Mouse (Mus musculus): ENCODE data around the gene Wnt2b. TPM values are rescaled to one million over a fixed set of nuclear protein-coding genes. Genes with fewer than 3 reads are reported as not detected.

Gene Wnt2b
- total and polyA plus RNA-seq, 2 experiments from 2014 or later = 0.47 to 2.0 TPM

DNA sequence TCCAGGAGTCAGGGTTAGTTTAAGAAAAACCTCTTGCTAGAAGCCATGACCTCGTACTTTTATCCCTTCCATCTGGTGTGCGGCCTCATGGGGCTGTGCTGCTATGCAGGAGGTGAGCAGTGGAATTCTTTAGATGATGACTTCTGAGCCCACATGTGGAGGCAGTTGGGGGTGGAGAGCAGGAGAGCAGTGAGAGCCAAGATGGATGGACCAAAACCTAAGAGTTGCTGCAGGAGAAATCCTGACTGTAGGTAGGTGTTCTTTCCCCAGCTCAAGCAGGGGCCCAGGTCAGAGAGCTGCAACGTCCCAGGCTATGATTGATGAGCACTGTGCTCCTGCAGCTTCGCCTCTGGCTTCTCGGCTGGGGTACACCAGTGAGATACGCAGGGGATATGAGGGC, 21.0 kb downstream of the Wnt2b start:
- no peak for TF ChIP-seq CTCF (IDR thresholded peaks at IDR 0.05; ENCODE audit: low read depth)
- ATAC-seq = no peak
- 76% methylated on average over 6 of the region's 6 CpGs for WGBS

DNA sequence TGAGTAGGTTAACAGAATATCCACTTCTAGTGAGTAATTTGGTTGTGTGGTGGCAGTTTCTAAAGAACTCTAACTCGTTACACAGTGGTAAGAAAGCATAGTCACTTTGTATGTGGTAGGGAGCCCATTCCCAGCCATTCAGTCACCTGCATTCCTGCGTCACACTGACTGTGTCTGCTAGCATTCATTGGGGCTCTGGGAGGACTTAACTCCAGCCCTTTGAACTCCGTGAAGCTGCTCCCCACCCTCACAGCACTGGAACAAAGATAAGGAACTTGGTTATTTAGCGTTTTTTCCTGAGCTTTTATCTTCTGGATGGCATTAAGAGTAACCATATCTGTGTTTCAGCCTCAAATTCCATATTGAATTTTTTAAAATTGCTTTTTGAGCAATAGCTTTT, 23.4 kb downstream of the Wnt2b start:
- H3K27ac ChIP-seq (ENCODE audit: low read depth, low read length) = no peak overlapping the region
- H3K9me3 ChIP-seq (ENCODE audit: low read length) = no peaks in the 10 kb centered on the region
- TF ChIP-seq CTCF (IDR thresholded peaks at IDR 0.05; ENCODE audit: low read depth) = no peak

More for the DNA sequence above, 21.0 kb downstream of the Wnt2b start:
- H3K4me1 ChIP-seq (ENCODE audit: insufficient read depth) = no peaks in the 10 kb centered on the region
- H3K4me2 ChIP-seq (ENCODE audit: low read depth) = no peak overlapping the region
- no peak overlapping the region for H3K9ac ChIP-seq
- H3K27me3 ChIP-seq (ENCODE audit: insufficient read depth, low read length) = no peaks in the 10 kb centered on the region
- DNase-seq = no peak
- H3K27ac ChIP-seq (ENCODE audit: low read depth, low read length) = no peak overlapping the region
- H3K9me3 ChIP-seq (ENCODE audit: low read length) = no peaks in the 10 kb centered on the region
- peaks cover 15% of the 10 kb centered on the region; the same call in 1 of the 2 replicates for H3K36me3 ChIP-seq (ENCODE audit: insufficient read depth)
- no peak overlapping the region for H3K4me3 ChIP-seq (ENCODE audit: low read depth, low read length)

DNA sequence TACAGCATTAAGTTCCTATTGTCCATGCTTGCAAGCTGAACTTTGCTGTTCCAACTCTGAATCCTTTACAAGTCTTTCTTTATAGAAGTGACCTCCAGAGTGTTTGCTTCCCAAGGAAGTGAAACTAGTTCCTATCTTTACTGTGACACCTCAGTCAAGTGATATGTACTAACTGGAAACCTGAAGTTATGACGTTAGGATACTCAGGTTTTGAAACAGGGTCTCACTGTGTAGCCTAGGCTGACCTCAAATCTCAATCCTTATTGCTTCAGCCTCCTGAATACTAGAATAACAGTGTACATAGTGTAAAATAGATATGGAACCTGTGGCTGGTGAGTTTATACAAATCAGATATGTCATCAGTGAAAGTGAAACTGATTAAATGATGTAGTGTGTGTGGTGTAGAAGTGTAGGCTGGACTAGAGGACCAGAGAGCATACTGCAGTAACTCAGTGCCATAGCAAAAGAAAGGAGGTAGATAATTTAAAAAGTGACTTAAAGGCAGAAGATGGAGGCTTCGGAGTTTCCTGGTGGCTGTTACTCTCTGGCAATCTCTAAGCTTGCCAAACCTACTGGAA, 23.9 kb downstream of the Wnt2b start:
- Histone ChIP-seq H3K4me3 (ENCODE audit: low read depth, low read length) (no peak overlapping the region), H3K9me3 (ENCODE audit: low read length) (no peaks in the 10 kb centered on the region), H3K36me3 (ENCODE audit: insufficient read depth) (peaks cover 13% of the 10 kb centered on the region; the same call in 1 of the 2 replicates), H3K27me3 (ENCODE audit: insufficient read depth, low read length) (no peaks in the 10 kb centered on the region), H3K4me1 (ENCODE audit: insufficient read depth) (no peaks in the 10 kb centered on the region), H3K4me2 (ENCODE audit: low read depth) (no peak overlapping the region), H3K27ac (ENCODE audit: low read depth, low read length) (no peak overlapping the region), H3K9ac (no peak overlapping the region)
- 87% methylated on average over 2 of the region's 2 CpGs for WGBS
- TF ChIP-seq CTCF (IDR thresholded peaks at IDR 0.05; ENCODE audit: low read depth) = no peak
- DNase-seq (no peak), ATAC-seq (no peak)

More for the DNA sequence above, 23.4 kb downstream of the Wnt2b start:
- no peak for DNase-seq
- H3K36me3 ChIP-seq (ENCODE audit: insufficient read depth) = peaks cover 15% of the 10 kb centered on the region; the same call in 1 of the 2 replicates
- H3K9ac ChIP-seq = no peak overlapping the region
- no peak for ATAC-seq
- H3K4me1 ChIP-seq (ENCODE audit: insufficient read depth) = no peaks in the 10 kb centered on the region
- WGBS = 25% methylated on average over 4 of the region's 4 CpGs
- no peak overlapping the region for H3K4me2 ChIP-seq (ENCODE audit: low read depth)
- H3K27me3 ChIP-seq (ENCODE audit: insufficient read depth, low read length) = no peaks in the 10 kb centered on the region
- no peak overlapping the region for H3K4me3 ChIP-seq (ENCODE audit: low read depth, low read length)

DNA sequence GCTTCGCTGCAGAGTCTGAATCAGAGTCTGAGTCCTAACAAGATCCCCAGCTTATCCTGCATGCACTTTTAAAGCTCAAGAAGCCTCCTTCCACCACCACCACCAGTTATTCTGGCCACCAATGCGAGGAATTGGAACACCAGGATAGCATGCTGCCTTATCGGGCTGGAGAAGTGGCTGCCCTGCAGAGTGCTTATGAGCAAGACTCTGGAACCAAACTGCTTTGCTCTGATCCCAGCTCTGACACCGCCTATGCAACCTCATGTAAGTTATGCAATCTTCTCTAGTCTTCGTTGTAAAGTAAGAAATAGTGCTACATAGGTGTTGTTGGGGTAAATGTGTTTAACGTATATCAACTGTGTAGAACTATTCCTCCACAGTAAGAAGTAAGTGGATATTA, 32.3 kb downstream of the Wnt2b start:
- TF ChIP-seq CTCF (IDR thresholded peaks at IDR 0.05; ENCODE audit: low read depth) = no peak
- DNase-seq (no peak), ATAC-seq (no peak)
- peaks cover 13% of the 10 kb centered on the region for H3K36me3 ChIP-seq (ENCODE audit: insufficient read depth)
- WGBS = 97% methylated on average over 6 of the region's 6 CpGs
- no peaks in the 10 kb centered on the region for H3K27me3 ChIP-seq (ENCODE audit: insufficient read depth, low read length)
- no peaks in the 10 kb centered on the region for H3K4me1 ChIP-seq (ENCODE audit: insufficient read depth)
- no peaks in the 10 kb centered on the region for H3K9me3 ChIP-seq (ENCODE audit: low read length)
- no peak overlapping the region for H3K27ac ChIP-seq (ENCODE audit: low read depth, low read length)
- H3K4me2 ChIP-seq (ENCODE audit: low read depth) = no peak overlapping the region
- H3K9ac ChIP-seq = no peak overlapping the region
- no peak overlapping the region for H3K4me3 ChIP-seq (ENCODE audit: low read depth, low read length)

DNA sequence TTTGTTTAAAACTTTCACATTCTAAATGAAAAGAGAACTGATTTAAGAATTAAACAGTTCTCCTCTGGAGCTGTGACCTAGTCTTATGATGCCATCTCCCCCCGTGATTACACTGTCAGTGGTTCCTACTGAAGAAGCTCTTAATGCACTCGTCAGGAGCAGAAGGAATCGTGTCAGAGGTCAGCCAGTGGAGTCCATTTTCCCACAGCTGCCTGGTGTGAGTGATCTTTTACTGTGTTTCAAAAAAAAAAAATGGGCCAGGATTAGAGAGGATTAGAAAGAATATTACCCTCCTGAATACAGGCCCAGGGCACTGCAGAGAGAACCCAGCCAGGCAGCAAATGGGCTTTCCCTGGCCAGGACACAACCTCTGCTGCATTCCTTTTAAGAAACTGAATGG, 46.7 kb downstream of the Wnt2b start:
- H3K36me3 ChIP-seq (ENCODE audit: insufficient read depth) = 0 out of 2 replicates have a peak, but pooled peaks cover 7% of the 10 kb centered on the region
- H3K27me3 ChIP-seq (ENCODE audit: insufficient read depth, low read length) = no peaks in the 10 kb centered on the region
- no peak overlapping the region for H3K27ac ChIP-seq (ENCODE audit: low read depth, low read length)
- ATAC-seq = no peak
- no peak overlapping the region for H3K4me2 ChIP-seq (ENCODE audit: low read depth)
- no peak overlapping the region for H3K9ac ChIP-seq
- no peak for TF ChIP-seq CTCF (IDR thresholded peaks at IDR 0.05; ENCODE audit: low read depth)
- H3K9me3 ChIP-seq (ENCODE audit: low read length) = no peaks in the 10 kb centered on the region
- no peak for DNase-seq
- H3K4me3 ChIP-seq (ENCODE audit: low read depth, low read length) = no peak overlapping the region
- H3K4me1 ChIP-seq (ENCODE audit: insufficient read depth) = no peaks in the 10 kb centered on the region
- WGBS = 11% methylated on average over 3 of the region's 3 CpGs

DNA sequence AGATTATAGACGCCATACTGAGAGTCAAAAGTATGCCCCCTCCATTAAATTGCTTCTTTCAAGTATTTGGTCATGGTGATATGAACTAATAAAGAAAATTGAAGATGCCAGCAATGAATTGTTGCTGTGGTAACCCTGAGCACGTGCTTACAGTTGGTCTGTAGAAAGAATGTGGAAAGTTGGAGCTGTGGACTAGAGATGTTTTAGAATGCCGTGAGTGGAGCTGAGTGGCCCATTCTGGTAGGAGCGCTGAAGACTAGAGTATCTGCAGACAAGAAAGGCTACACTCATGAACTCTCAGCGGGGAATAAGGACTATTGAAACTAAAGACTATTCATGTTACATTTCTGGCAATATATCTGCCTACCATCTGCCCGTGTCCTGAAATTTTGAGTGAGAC, 52.5 kb downstream of the Wnt2b start:
- Histone ChIP-seq H3K9me3 (ENCODE audit: low read length) (no peaks in the 10 kb centered on the region), H3K4me1 (ENCODE audit: insufficient read depth) (no peaks in the 10 kb centered on the region), H3K36me3 (ENCODE audit: insufficient read depth) (peaks cover 16% of the 10 kb centered on the region; the same call in 1 of the 2 replicates), H3K4me3 (ENCODE audit: low read depth, low read length) (no peak overlapping the region), H3K9ac (no peak overlapping the region), H3K27me3 (ENCODE audit: insufficient read depth, low read length) (no peaks in the 10 kb centered on the region), H3K4me2 (ENCODE audit: low read depth) (no peak overlapping the region), H3K27ac (ENCODE audit: low read depth, low read length) (no peak overlapping the region)
- DNase-seq (no peak), ATAC-seq (no peak)
- 86% methylated on average over 6 of the region's 6 CpGs for WGBS
- TF ChIP-seq CTCF (IDR thresholded peaks at IDR 0.05; ENCODE audit: low read depth) = no peak

DNA sequence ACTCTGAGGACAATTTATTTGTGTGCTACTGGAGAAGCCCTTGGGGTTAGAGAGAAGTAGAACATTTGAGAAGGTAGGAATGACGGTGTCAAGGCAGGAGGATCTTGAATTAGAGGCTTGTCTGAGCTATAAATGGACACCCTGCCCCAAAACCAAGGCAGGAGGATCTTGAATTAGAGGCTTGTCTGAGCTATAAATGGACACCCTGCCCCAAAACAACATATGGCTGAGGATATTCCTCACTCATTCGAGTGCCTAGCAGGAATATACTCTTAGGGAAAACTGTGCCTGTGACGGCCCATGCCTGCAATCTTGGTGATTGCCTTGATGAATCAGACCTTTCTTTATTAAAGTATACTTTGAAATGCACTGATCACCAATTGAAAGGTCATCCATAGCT, 55.7 kb downstream of the Wnt2b start:
- DNase-seq = no peak
- H3K9ac ChIP-seq = no peak overlapping the region
- H3K27me3 ChIP-seq (ENCODE audit: insufficient read depth, low read length) = no peaks in the 10 kb centered on the region
- H3K36me3 ChIP-seq (ENCODE audit: insufficient read depth) = peaks cover 20% of the 10 kb centered on the region
- WGBS = 84% methylated on average over 3 of the region's 3 CpGs
- no peak overlapping the region for H3K27ac ChIP-seq (ENCODE audit: low read depth, low read length)
- no peak overlapping the region for H3K4me3 ChIP-seq (ENCODE audit: low read depth, low read length)
- no peak overlapping the region for H3K4me2 ChIP-seq (ENCODE audit: low read depth)
- ATAC-seq = no peak
- H3K9me3 ChIP-seq (ENCODE audit: low read length) = no peaks in the 10 kb centered on the region
- no peaks in the 10 kb centered on the region for H3K4me1 ChIP-seq (ENCODE audit: insufficient read depth)
- TF ChIP-seq CTCF (IDR thresholded peaks at IDR 0.05; ENCODE audit: low read depth) = no peak

Data from forebrain, postnatal 0 days (tissue).